Mouse (Mus musculus) lung, postnatal 0 days (tissue): ENCODE measurements at regions not wholly inside any gene's neighbourhood (a gene's known extent, or its start where the extent isn't known, plus 50 kb on each side); places are given as distances from the start of the nearest gene placed in this dataset.

Experiments used
- CTCF ChIP-seq: IDR thresholded peaks from 2 replicates; pipeline ENCODE4 v1.5.1; 2016; ENCODE audit warnings: antibody characterized with exemption, mild to moderate bottlenecking
- EP300 ChIP-seq: IDR thresholded peaks from 2 replicates; pipeline ENCODE4 v1.6.1; 2016; ENCODE audit warnings: antibody characterized with exemption, mild to moderate bottlenecking, control low read depth

- no peak for TF ChIP-seq CTCF
- no peak for TF ChIP-seq EP300
These were observed 102.4 kb downstream of the Qpct start for GRCm38 (mm10) chr17:79154138-79154537.
